Mouse (Mus musculus): ENCODE measurements around the gene Hikeshi.

The Hikeshi gene

DNA sequence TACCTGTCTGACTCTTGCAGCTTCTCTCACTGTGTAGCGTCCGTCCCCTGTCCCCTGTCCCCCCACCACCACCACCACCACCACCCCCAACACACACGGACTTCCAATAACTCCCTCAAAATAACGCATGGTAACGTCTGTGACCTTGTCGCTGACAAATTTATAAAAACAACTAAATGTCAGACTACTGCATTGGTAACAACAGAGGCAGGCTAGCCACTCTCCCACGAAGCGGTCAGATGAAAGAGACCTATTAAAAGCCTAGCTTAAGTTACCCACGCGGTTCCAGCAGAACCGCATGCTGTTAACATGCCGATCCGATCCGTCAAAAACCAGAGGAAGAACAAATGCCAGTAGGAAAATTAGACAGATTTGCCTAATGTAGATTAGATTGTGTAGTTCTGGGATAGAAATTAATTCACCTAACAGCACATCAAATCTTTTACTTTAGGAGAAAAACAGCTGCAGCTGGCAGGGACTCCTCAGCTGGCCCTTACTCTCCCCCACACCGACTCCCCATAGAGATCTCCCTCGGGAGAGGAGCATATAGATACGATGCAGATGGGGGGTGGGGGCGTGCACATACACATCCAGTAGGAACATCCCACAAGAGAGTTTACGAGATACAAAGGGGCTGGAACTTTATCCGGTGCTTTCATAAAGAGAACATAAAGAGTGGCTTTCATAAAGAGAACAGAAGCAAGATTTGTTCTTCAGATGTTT, 31.9 kb downstream of the Hikeshi start:
- H3K4me1 ChIP-seq (replicated peaks; ENCODE audit: low read depth, low read length) = peaks cover 24% of the 10 kb centered on the region
- H3K4me3 ChIP-seq (replicated peaks; ENCODE audit: low read length) = no peak overlapping the region
- H3K27me3 ChIP-seq (ENCODE audit: insufficient read depth, low read length) = no peaks in the 10 kb centered on the region
- H3K36me3 ChIP-seq (ENCODE audit: insufficient read depth, low read length) = 0 out of 2 replicates have a peak, but pooled peaks cover 4% of the 10 kb centered on the region
- H3K9me3 ChIP-seq (ENCODE audit: low read length) = no peaks in the 10 kb centered on the region
- no peak for TF ChIP-seq NANOG (IDR thresholded peaks at IDR 0.05; ENCODE audit: borderline replicate concordance, low read length)
- no peak for TF ChIP-seq CTCF (conservative IDR thresholded peaks at IDR 0.05; ENCODE audit: low read length)
- TF ChIP-seq POU5F1 (IDR thresholded peaks at IDR 0.05; ENCODE audit: borderline replicate concordance, low read length) = no peak

DNA sequence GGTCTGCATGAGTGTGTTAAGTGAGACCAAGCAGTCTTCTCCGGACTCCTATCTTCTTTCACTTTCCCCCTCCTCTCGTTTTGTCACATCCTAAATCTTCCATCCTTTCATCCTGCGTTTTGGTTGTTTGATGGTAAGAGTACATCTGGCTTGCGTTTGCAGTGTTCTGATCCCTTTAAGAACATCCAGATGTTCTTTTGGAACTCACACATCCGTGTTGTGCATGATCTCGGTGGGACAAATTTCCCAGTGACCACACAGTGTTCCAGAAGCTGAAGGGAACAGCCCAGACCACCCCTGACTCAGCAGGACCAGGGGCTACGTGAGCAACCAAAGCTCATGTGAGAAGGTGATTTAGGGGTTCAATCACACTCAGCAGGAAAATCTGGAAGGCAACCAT, 32.6 kb downstream of the Hikeshi start:
- Histone ChIP-seq H3K27me3 (ENCODE audit: insufficient read depth, low read length) (no peaks in the 10 kb centered on the region), H3K4me3 (replicated peaks; ENCODE audit: low read length) (no peak overlapping the region), H3K4me1 (replicated peaks; ENCODE audit: low read depth, low read length) (peaks cover 30% of the 10 kb centered on the region), H3K36me3 (ENCODE audit: insufficient read depth, low read length) (no peaks in the 10 kb centered on the region), H3K9me3 (ENCODE audit: low read length) (no peaks in the 10 kb centered on the region)
- TF ChIP-seq CTCF (conservative IDR thresholded peaks at IDR 0.05; ENCODE audit: low read length) (no peak), POU5F1 (IDR thresholded peaks at IDR 0.05; ENCODE audit: borderline replicate concordance, low read length) (no peak), NANOG (IDR thresholded peaks at IDR 0.05; ENCODE audit: borderline replicate concordance, low read length) (no peak)

DNA sequence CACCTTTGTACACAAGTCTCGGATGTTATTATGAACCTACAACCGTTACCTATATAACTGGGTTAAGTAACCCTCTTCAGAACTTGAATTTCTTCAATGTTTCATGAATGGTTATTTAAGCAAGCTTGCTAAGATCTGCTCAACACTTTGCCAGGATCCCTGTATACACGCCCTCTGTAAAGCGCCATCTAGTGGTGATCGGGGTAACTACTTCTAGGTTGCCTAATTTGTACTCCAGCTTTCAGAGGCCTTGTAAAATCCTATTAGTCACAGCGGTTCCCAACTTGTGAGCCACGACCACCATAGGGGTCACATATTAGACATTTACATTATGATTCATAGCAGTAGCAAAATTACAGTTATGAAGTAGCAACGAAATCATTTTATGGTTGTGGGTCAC, 33.1 kb downstream of the Hikeshi start:
- no peaks in the 10 kb centered on the region for H3K9me3 ChIP-seq (ENCODE audit: low read length)
- H3K4me1 ChIP-seq (replicated peaks; ENCODE audit: low read depth, low read length) = peaks cover 34% of the 10 kb centered on the region
- H3K36me3 ChIP-seq (ENCODE audit: insufficient read depth, low read length) = no peaks in the 10 kb centered on the region
- no peak overlapping the region for H3K4me3 ChIP-seq (replicated peaks; ENCODE audit: low read length)
- TF ChIP-seq POU5F1 (IDR thresholded peaks at IDR 0.05; ENCODE audit: borderline replicate concordance, low read length) = no peak
- peak; percentile 95 for TF ChIP-seq CTCF (conservative IDR thresholded peaks at IDR 0.05; ENCODE audit: low read length)
- TF ChIP-seq NANOG (IDR thresholded peaks at IDR 0.05; ENCODE audit: borderline replicate concordance, low read length) = no peak
- H3K27me3 ChIP-seq (ENCODE audit: insufficient read depth, low read length) = no peaks in the 10 kb centered on the region

DNA sequence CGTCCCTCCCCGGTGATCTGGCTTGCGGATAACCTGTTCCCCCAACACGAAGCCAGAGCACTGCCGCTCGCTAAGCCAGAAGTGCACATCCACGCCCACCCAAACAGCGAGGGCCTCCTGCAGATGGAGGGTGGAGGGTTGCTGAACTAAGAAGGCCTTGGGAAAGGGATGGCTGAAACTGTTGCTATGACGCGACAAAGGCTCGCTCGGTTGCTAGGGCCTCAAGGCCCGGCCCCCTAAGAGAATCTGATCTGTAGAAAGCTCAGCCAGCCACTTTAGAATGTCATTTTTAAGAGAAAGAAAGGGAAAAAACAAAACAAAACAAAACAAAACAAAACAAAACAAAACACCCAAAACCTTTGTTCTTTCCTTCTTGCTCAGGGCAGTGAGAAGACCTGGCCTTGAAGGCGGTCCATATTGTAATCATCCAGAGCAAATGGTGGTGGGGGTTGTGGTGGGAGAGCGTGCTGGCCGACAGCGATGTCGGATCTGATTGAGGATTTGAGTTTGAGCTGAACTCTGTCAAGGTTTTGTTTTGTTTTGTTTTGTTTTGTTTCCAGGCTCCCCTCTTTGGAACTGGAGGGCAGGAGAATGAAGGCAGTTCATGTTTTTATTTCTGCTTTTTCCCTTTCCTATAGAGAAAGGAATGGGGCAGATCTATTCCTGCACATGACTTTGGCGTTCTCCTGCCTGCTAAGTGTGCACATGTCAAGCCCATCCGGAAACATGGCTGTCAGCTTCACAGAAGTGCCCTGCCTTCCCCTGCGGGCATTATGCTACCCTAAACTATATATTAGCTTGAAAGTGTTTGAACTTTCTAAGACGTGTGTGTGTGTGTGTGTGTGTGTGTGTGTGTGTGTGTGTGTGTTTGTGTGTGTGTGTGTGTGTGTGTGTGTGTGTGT, 37.3 kb downstream of the Hikeshi start, which contains the start of gene Ccdc81:
Gene Ccdc81, minus strand, starts transcription at position 188 of the 902 bp plus-strand sequence.
- no peaks in the 10 kb centered on the region for H3K36me3 ChIP-seq (ENCODE audit: insufficient read depth, low read length)
- no peaks in the 10 kb centered on the region for H3K9me3 ChIP-seq (ENCODE audit: low read length)
- H3K4me3 ChIP-seq (replicated peaks; ENCODE audit: low read length) = peak within 1 kb of the TSS; percentile 37; the same call in 1 of the 2 replicates
- H3K27me3 ChIP-seq (ENCODE audit: insufficient read depth, low read length) = no peaks in the 10 kb centered on the region; the same call in 1 of the 2 replicates
- H3K4me1 ChIP-seq (replicated peaks; ENCODE audit: low read depth, low read length) = peaks cover 33% of the 10 kb centered on the region
- TF ChIP-seq NANOG (IDR thresholded peaks at IDR 0.05; ENCODE audit: borderline replicate concordance, low read length) (no peak), POU5F1 (IDR thresholded peaks at IDR 0.05; ENCODE audit: borderline replicate concordance, low read length) (no peak), CTCF (conservative IDR thresholded peaks at IDR 0.05; ENCODE audit: low read length) (no peak)

DNA sequence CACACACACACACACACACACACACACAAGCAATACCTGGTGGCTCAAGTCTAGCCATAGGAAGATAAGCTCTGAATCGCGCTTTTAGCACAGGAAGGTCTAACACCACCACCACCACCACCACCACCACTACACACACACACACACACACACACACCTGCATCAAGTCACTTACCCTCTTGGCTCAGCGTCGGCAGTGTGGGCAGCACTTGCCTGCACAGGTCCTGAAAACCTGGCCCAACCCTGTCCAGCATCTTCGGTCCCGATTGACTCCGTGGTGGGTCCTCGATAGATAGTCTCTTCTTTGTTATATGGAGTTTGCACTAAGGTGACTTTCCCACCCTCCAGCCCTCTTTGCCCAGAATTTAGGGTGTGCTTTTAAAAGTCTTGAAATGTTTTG, 38.0 kb downstream of the Hikeshi start:
- peaks cover 33% of the 10 kb centered on the region for H3K4me1 ChIP-seq (replicated peaks; ENCODE audit: low read depth, low read length)
- peak overlapping the region; percentile 37; the same call in 1 of the 2 replicates for H3K4me3 ChIP-seq (replicated peaks; ENCODE audit: low read length)
- no peaks in the 10 kb centered on the region; the same call in 1 of the 2 replicates for H3K27me3 ChIP-seq (ENCODE audit: insufficient read depth, low read length)
- H3K36me3 ChIP-seq (ENCODE audit: insufficient read depth, low read length) = no peaks in the 10 kb centered on the region
- no peaks in the 10 kb centered on the region for H3K9me3 ChIP-seq (ENCODE audit: low read length)
- no peak for TF ChIP-seq POU5F1 (IDR thresholded peaks at IDR 0.05; ENCODE audit: borderline replicate concordance, low read length)
- no peak for TF ChIP-seq NANOG (IDR thresholded peaks at IDR 0.05; ENCODE audit: borderline replicate concordance, low read length)
- TF ChIP-seq CTCF (conservative IDR thresholded peaks at IDR 0.05; ENCODE audit: low read length) = no peak

DNA sequence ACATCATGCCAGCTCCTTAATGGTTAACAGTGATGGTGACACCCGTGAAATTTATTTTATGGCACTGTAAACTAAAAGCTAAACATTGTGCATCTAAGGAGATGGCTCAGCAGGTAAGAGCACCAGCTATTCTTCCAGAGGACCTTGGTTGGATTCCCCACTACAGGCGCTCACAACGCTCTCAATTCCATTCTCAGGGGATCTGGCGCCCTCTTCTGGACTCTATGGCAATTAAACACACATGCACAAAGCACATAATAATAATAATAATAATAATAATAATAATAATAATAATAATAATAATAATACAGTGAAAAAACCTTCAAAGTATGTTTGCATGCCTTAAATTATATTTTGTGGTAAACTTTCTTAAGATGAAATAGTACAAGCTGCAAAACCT, 49.1 kb downstream of the Hikeshi start:
- Histone ChIP-seq H3K4me3 (replicated peaks; ENCODE audit: low read length) (no peak overlapping the region), H3K27me3 (ENCODE audit: insufficient read depth, low read length) (peaks cover 4% of the 10 kb centered on the region; the same call in 1 of the 2 replicates), H3K4me1 (replicated peaks; ENCODE audit: low read depth, low read length) (peaks cover 3% of the 10 kb centered on the region; the same call in 1 of the 2 replicates), H3K36me3 (ENCODE audit: insufficient read depth, low read length) (no peaks in the 10 kb centered on the region), H3K9me3 (ENCODE audit: low read length) (no peaks in the 10 kb centered on the region)
- peak; percentile 44 for TF ChIP-seq CTCF (conservative IDR thresholded peaks at IDR 0.05; ENCODE audit: low read length)
- TF ChIP-seq NANOG (IDR thresholded peaks at IDR 0.05; ENCODE audit: borderline replicate concordance, low read length) = no peak
- TF ChIP-seq POU5F1 (IDR thresholded peaks at IDR 0.05; ENCODE audit: borderline replicate concordance, low read length) = no peak

DNA sequence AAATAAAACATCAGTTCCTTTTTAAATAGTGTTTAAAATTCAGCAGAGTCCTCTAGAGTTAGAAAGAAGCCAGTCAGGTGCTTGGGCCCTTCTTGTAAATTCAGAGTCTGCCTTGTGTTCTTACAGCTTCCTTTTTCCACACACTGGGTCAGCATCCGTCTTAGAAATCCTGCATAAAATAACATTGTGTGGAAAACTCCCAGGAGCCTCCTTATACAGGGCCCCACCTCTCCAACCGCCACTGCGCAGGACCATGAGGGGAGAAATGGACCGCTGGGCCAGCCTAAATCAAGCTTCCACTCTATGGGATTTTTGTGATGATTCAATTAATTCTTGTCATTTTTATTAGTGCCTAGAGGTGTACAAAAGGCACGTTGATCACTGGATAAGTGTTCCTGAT, 49.6 kb downstream of the Hikeshi start:
- no peaks in the 10 kb centered on the region for H3K9me3 ChIP-seq (ENCODE audit: low read length)
- TF ChIP-seq CTCF (conservative IDR thresholded peaks at IDR 0.05; ENCODE audit: low read length) (no peak), NANOG (IDR thresholded peaks at IDR 0.05; ENCODE audit: borderline replicate concordance, low read length) (no peak), POU5F1 (IDR thresholded peaks at IDR 0.05; ENCODE audit: borderline replicate concordance, low read length) (no peak)
- no peaks in the 10 kb centered on the region for H3K36me3 ChIP-seq (ENCODE audit: insufficient read depth, low read length)
- peaks cover 3% of the 10 kb centered on the region; the same call in 1 of the 2 replicates for H3K4me1 ChIP-seq (replicated peaks; ENCODE audit: low read depth, low read length)
- H3K4me3 ChIP-seq (replicated peaks; ENCODE audit: low read length) = no peak overlapping the region
- peaks cover 4% of the 10 kb centered on the region; the same call in 1 of the 2 replicates for H3K27me3 ChIP-seq (ENCODE audit: insufficient read depth, low read length)

DNA sequence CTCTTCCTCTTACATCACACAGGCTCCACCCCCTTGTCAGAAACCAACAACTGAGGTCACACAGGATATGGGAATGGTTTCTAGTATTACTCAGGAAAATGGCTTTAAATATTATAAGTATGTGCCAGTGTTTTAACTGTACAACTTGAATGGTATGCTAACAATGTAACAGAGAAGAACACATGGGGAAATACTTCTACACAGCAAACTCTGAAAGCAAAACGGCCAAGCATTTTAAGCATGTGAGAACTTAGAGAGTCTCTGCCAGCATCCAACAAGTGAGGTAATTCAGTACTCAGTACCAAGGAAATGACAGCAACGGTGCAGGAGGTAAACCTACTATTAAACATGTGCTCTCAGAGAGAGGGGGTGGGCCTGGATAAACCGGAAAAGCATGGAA, 56.5 kb downstream of the Hikeshi start:
- Histone ChIP-seq H3K27me3 (ENCODE audit: insufficient read depth, low read length) (no peaks in the 10 kb centered on the region), H3K9me3 (ENCODE audit: low read length) (no peaks in the 10 kb centered on the region), H3K4me3 (replicated peaks; ENCODE audit: low read length) (no peak overlapping the region), H3K4me1 (replicated peaks; ENCODE audit: low read depth, low read length) (peaks cover 19% of the 10 kb centered on the region), H3K36me3 (ENCODE audit: insufficient read depth, low read length) (no peaks in the 10 kb centered on the region)
- TF ChIP-seq NANOG (IDR thresholded peaks at IDR 0.05; ENCODE audit: borderline replicate concordance, low read length) = no peak
- no peak for TF ChIP-seq CTCF (conservative IDR thresholded peaks at IDR 0.05; ENCODE audit: low read length)
- TF ChIP-seq POU5F1 (IDR thresholded peaks at IDR 0.05; ENCODE audit: borderline replicate concordance, low read length) = no peak
